Mouse (Mus musculus) adrenal gland, postnatal 25 days (tissue): ENCODE measurements around the gene Pcp4. TPM values are rescaled to one million over a fixed set of nuclear protein-coding genes. Genes with fewer than 3 reads are reported as not detected.

Experiments used
- total RNA-seq: library from RNA; stranded (reverse); gene quantifications from 2 replicates; pipeline ENCODE4 v1.2.3, GENCODE M21; 2021

Pcp4 gene
- total RNA-seq, 1 experiment from 2014 or later, result 12.9 TPM

Other genes with a start within 250 kb of the Pcp4 start
- gene B3galt5, start 231.8 kb upstream of the Pcp4 start, total RNA-seq, result 0.24 TPM in 1 of 2 replicates, not detected in the other
- gene Itgb2l, start 24.0 kb upstream of the Pcp4 start, total RNA-seq, result not detected in 2 replicates